Mouse (Mus musculus) midbrain, embryonic 12.5 days (tissue): Measurements from ENCODE around the gene Fgd5. TPM values are rescaled to one million over a fixed set of nuclear protein-coding genes. Genes with fewer than 3 reads are reported as not detected.

Experiments used
- polyA plus RNA-seq: library from polyadenylated mRNA; unstranded; fragments of >200 nt; fragmentation: Nextera tagmentation; extraction: Ambion mirVana; gene quantifications from 2 replicates; pipeline ENCODE4 v1.2.1, GENCODE M21; 2016

Fgd5 gene
- polyA plus RNA-seq, 1 experiment from 2014 or later, result 8.0 TPM

Other genes starting within 250 kb of the Fgd5 start
- gene Grip2, start 151.6 kb upstream of the Fgd5 start, polyA plus RNA-seq, result 2.1 TPM in 2 replicates
- gene Ccdc174, start 100.8 kb upstream of the Fgd5 start, polyA plus RNA-seq, result 57.8 and 60.6 TPM in 2 replicates
- gene 4930590J08Rik, start 76.1 kb upstream of the Fgd5 start, polyA plus RNA-seq, result 0.86 and 1.2 TPM in 2 replicates
- 32.7 and 36.7 TPM in 2 replicates for gene Nr2c2, start 112.5 kb downstream of the Fgd5 start, polyA plus RNA-seq
- gene Mrps25, start 205.2 kb downstream of the Fgd5 start, polyA plus RNA-seq, result 70.1 and 71.9 TPM in 2 replicates
- gene Rbsn, start 236.0 kb downstream of the Fgd5 start, polyA plus RNA-seq, result 31.6 and 34.2 TPM in 2 replicates